Mouse (Mus musculus) G1E (cell line): Measurements from ENCODE around the gene Aldh1b1.

ENCODE experiments used
- CTCF ChIP-seq: IDR thresholded peaks from 2 replicates; pipeline ENCODE4 v1.5.1; 2012; ENCODE audit warnings: low read depth, low read length, inconsistent platforms, mixed read lengths
- GATA1 ChIP-seq: IDR thresholded peaks from 2 replicates; pipeline ENCODE4 v1.6.1; 2012; ENCODE audit warnings: borderline replicate concordance, low read length, inconsistent platforms, mixed read lengths
- GATA2 ChIP-seq: IDR thresholded peaks from 2 replicates; pipeline ENCODE4 v1.6.1; 2012; ENCODE audit warnings: low read depth, low read length, inconsistent platforms, borderline replicate concordance
- POLR2AphosphoS5 ChIP-seq: IDR thresholded peaks from 2 replicates; pipeline ENCODE4 v1.6.1; 2012; ENCODE audit warnings: low read depth, low read length, inconsistent platforms; ENCODE audit not compliant: insufficient replicate concordance
- TAL1 ChIP-seq: conservative IDR thresholded peaks from 2 replicates; pipeline ENCODE4 v1.6.1; 2012; ENCODE audit warnings: low read depth, low read length, inconsistent platforms, mixed read lengths

DNA sequence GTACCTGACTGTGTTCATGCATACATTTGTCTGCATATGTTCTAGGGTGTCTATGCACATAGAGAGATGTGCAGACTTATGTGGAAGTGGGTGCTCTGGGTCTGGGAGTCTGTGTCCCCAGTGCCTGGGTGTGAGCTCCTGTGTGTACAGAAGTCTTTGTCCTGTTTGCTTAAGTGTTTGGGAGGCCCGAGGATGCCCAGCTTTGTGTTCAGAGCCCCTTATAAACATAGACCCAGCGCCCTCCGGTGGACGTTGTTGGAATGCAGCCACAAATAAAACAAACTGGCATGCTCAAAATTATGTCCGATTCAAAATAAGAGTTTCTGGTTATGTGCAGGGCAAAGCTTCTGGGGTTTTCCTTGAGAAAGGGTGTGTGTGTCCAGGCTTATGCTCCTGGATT is 27.2 kb upstream of the Aldh1b1 start:
- TF ChIP-seq CTCF (no peak), GATA2 (no peak), TAL1 (no peak), GATA1 (no peak), POLR2AphosphoS5 (no peak)
